Mouse (Mus musculus): ENCODE results near the gene Defa2.
"Not testable (repeated sequence)": the region's sequence is repeated elsewhere in the genome, so short reads cannot be mapped to it uniquely, and the experiment has no call there.

Gene Defa2

GRCm38 (mm10) chr8:21378215-21378614 lies at the start of gene Defa2:
Defa2 (plus strand) TSS chr8:21378515.
- DNase-seq (ENCODE audit: low spot score), result not testable (repeated sequence)

GRCm38 (mm10) chr8:21391511-21391910 lies 13.2 kb downstream of the Defa2 start, which contains the start of gene Defa33:
Defa33 (plus strand) TSS chr8:21391811.
- DNase-seq (ENCODE audit: low spot score), result not testable (repeated sequence)

- not testable (repeated sequence) for DNase-seq (ENCODE audit: low spot score)
Observed at GRCm38 (mm10) chr8:21427111-21427510, 48.8 kb downstream of the Defa2 start, which contains the start of gene Defa36. Defa36 (plus strand) TSS chr8:21427411.

Measured in ovary, postnatal 10 days (tissue).